Mouse (Mus musculus): ENCODE results near the gene Tmem51.

DNA sequence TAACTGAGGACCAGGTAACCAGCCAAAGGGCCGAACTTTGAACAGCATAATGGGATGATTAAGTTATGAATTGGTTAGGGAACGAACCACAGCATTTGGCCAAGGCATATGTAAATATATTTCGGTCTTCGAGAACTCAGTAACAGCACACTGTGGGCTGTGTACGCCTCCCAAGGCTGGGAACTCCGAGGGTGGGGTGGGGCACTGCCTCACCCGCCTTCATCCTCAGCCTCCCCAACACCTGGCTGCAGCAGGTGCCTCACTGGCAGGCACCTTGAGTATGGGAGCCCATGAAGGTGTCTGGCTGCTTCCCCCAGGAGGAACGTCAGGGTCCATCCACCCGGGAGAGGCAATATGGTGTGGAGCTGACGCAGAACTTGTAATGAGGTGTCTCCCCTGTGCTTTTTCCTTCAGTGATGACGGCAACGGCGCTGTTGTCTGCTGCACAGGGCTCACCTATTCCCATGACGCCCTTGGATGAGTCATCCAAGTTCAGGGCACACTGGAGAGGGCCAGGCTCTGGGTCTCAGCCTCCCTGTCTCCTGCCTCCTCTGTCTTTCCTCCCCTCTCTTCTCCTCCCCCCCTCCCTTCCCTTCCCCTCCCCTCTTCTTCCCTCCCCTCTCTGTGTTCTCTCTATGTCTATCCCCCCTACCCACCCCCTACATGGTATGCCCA is 91.4 kb downstream of the Tmem51 start:
- TF ChIP-seq ZC3H11A (IDR thresholded peaks at IDR 0.05; ENCODE audit: borderline replicate concordance, low read depth, low read length) (no peak), ZNF384 (IDR thresholded peaks at IDR 0.05; ENCODE audit: low read depth, low read length) (no peak), CHD2 (IDR thresholded peaks at IDR 0.05; ENCODE audit: low read depth, low read length) (no peak), MAFK (IDR thresholded peaks at IDR 0.05; ENCODE audit: insufficient read depth, low read depth, low read length) (no peak)
